Mouse (Mus musculus) liver, embryonic 11.5 days (tissue): ENCODE measurements around the gene Maml2. TPM values are rescaled to one million over a fixed set of nuclear protein-coding genes. Genes with fewer than 3 reads are reported as not detected.
A peak's percentile ranks its signal among the peaks of the same experiment; 100 is the strongest.

Source experiments
- ATAC-seq: fragments of 200-750 bp; cut with Nextera tagmentation; replicated peaks from 2 replicates; pipeline ENCODE4 v1.8.0; 2017; ENCODE audit warnings: moderate number of reproducible peaks, mild to moderate bottlenecking, moderate TSS enrichment, moderate library complexity; ENCODE audit not compliant: low FRiP score
- DNase-seq: peaks from one replicate; pipeline ENCODE4 v3.0.0-alpha.2; 2017; ENCODE audit warnings: low spot score
- H3K27ac ChIP-seq: fragments of 300-500 bp; sonication (generic); 2 replicates; pipeline ENCODE4 v1.5.1; 2014; ENCODE audit warnings: mild to moderate bottlenecking, low read depth, low read length, control low read depth
- H3K27me3 ChIP-seq: fragments of 300-500 bp; sonication (generic); replicated peaks from 2 replicates; pipeline ENCODE4 v1.6.1; 2014; ENCODE audit warnings: low read length, mixed read lengths; ENCODE audit not compliant: control insufficient read depth, insufficient read depth
- H3K36me3 ChIP-seq: fragments of 300-500 bp; sonication (generic); 2 replicates; pipeline ENCODE4 v1.6.1; 2014; ENCODE audit warnings: mild to moderate bottlenecking, low read length, moderate library complexity, mixed read lengths; ENCODE audit not compliant: control insufficient read depth, insufficient read depth
- H3K4me1 ChIP-seq: fragments of 300-500 bp; sonication (generic); replicated peaks from 2 replicates; pipeline ENCODE4 v1.6.1; 2014; ENCODE audit warnings: low read length, mixed read lengths; ENCODE audit not compliant: control insufficient read depth, insufficient read depth
- H3K4me2 ChIP-seq: fragments of 300-500 bp; sonication (generic); 2 replicates; pipeline ENCODE4 v1.6.1; 2014; ENCODE audit warnings: mild to moderate bottlenecking, control low read depth, moderate library complexity
- H3K4me3 ChIP-seq: fragments of 300-500 bp; sonication (generic); 2 replicates; pipeline ENCODE4 v1.5.1; 2014; ENCODE audit warnings: low read depth, low read length, control low read depth
- H3K9ac ChIP-seq: fragments of 300-500 bp; sonication (generic); 2 replicates; pipeline ENCODE4 v1.6.1; 2014; ENCODE audit warnings: low read depth, low read length, control low read depth
- H3K9me3 ChIP-seq: fragments of 300-500 bp; sonication (generic); 2 replicates; pipeline ENCODE4 v1.6.1; 2016; ENCODE audit warnings: low read length, inconsistent platforms, mixed read lengths; ENCODE audit not compliant: control insufficient read depth
- WGBS: fragments of 180-500 bp; shearing (Covaris S2); extraction: QIAGEN DNeasy Blood & Tissue Kit; methylation state at CpG from one replicate; pipeline ENCODE4 v1.1.7; 2014; 5-methylcytosine and 5-hydroxymethylcytosine counted together
- polyA plus RNA-seq: library from polyadenylated mRNA; unstranded; fragments of >200 nt; fragmentation: Nextera tagmentation; extraction: Ambion mirVana; gene quantifications from 2 replicates; pipeline ENCODE4 v1.2.1, GENCODE M21; 2014

Maml2 gene
- 2.6 and 3.4 TPM in 2 replicates for polyA plus RNA-seq

DNA sequence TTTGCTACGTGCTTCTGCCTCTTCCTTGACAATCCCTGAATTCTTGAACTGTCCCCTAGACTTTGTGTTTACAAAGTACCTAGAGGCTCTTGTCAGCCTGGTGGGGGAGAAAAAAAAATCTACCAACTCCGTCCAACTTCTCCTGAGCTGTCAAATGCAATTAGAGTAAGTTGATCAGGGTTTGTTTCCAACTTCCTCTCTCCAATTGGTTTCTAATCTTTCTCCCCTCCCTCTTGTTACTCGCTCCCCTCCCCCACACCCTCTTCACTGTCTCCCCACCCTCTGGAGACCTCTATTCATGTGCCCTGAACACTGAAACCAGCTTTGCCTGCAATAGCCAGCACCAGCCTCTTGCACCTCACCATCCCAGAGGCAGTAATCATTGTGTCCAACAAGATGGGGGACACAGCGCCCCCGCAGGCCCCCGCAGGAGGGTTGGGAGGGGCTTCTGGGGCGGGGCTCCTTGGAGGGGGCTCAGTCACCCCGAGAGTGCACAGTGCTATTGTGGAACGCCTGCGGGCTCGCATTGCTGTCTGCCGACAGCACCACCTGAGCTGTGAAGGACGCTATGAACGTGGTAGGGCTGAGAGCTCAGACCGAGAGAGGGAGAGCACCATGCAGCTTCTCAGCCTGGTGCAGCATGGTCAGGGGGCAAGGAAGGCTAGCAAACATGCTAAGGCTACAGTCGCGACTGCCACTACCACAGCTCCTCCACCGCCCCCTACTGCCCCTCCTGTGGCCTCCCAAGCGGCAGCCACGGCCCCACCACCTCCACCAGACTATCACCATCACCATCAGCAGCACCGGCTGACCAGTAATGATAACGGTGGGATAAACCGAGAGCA lies at the start of gene Maml2:
TSS of gene Maml2 (plus strand) at position 290 of the 845 bp plus-strand sequence.
- WGBS = 2% methylated on average over 23 of the region's 23 CpGs
- H3K9me3 ChIP-seq = no peaks in the 10 kb centered on the region
- H3K27me3 ChIP-seq = no peaks in the 10 kb centered on the region
- ATAC-seq = peak; percentile 69
- DNase-seq = peak; percentile 69
- H3K4me3 ChIP-seq = peak within 1 kb of the TSS; percentile 67
- peak within 1 kb of the TSS; percentile 58 for H3K27ac ChIP-seq
- peak within 1 kb of the TSS; percentile 99 for H3K4me2 ChIP-seq
- peak within 1 kb of the TSS; percentile 66 for H3K9ac ChIP-seq
- no peaks in the 10 kb centered on the region for H3K36me3 ChIP-seq
- peaks cover 18% of the 10 kb centered on the region for H3K4me1 ChIP-seq

DNA sequence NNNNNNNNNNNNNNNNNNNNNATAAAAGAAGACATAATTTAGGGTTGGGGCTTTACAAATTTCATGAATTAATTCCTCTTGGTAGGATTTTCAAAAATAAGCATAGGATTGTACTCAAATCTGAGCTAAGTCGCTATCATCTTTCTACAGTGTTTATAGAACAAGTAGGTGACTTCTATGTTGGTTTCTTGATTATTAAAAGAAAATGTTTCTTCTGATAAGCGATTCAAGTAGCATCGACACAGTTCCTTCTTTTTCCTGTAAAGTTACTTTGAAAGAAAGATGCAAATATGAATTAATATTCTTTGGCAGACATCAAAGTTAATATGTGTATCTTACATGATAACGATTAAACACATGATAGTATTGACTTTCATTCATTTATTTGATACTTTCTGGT lies 49.7 kb upstream of the Maml2 start:
- Histone ChIP-seq H3K9me3 (no peaks in the 10 kb centered on the region), H3K9ac (no peak overlapping the region), H3K4me1 (peaks cover 11% of the 10 kb centered on the region; the same call in 1 of the 2 replicates), H3K4me2 (peak overlapping the region; percentile 77), H3K27me3 (no peaks in the 10 kb centered on the region), H3K27ac (no peak overlapping the region), H3K36me3 (no peaks in the 10 kb centered on the region), H3K4me3 (peak overlapping the region; percentile 74; the same call in 1 of the 2 replicates)
- ATAC-seq = no peak
- 87% methylated on average over 4 of the region's 4 CpGs for WGBS
- DNase-seq = no peak

DNA sequence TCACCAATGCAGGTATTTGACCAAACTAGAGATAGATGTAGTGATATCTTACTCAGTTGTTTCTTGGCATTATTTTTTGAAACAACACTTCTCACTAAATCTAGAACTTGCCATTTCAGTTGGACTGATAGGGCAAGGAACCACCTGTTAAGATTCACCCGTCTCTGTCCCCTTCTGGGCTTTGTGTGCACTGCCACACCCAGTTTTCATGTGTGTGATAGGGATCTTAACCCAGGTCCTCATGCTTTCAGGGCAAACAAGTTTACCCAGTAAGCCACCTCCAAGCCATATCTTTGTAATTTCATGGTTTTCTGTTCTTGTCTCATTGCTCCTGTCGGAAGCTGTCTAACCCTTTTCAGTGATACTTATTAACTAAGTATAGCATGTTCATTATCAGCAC lies 46.5 kb upstream of the Maml2 start:
- Histone ChIP-seq H3K27ac (no peak overlapping the region), H3K36me3 (no peaks in the 10 kb centered on the region), H3K27me3 (no peaks in the 10 kb centered on the region), H3K4me1 (no peaks in the 10 kb centered on the region; the same call in 1 of the 2 replicates), H3K9ac (no peak overlapping the region), H3K4me2 (no peak overlapping the region), H3K9me3 (no peaks in the 10 kb centered on the region), H3K4me3 (no peak overlapping the region)
- 60% methylated on average over 2 of the region's 2 CpGs for WGBS
- DNase-seq (no peak), ATAC-seq (no peak)

DNA sequence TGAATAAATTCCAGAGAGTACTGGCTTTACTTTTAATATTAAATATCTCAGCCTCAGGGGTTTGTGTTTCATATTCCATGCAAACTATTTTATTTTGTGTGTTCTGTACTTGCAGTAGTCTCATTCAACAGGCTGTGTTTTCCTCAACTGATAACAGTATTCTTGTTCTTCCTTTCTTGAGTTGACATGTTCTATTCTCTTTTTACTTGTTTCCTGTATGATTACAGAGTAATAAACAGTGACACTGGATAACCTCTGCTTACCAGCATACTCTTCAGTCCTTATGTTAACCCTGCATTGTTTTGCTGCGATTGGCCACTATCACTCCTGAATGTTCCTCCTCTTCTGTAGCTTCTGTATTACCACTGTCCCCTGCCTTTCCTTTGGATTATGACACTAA lies 41.0 kb upstream of the Maml2 start:
- WGBS = 91% methylated on average over 1 of the region's 1 CpGs
- no peak for DNase-seq

DNA sequence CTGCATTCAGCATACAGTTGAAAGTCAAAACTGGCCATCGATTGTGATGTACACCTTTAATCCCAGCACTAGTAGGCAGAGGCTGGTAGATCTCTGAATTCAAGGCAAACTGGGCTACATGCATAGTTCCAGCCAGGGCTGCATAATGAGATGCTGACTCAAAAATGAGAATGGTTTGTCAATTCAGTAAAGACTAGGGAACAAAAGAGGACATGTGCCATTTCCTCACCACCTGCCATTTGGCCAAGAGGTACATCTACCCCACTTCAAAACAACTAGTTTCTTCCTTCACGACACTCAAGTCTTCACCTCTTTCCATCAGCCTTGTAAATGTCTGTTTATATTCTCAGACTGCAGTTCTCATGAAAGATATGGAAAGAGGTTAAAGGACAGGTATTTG lies 39.6 kb upstream of the Maml2 start:
- Histone ChIP-seq H3K27ac (no peak overlapping the region), H3K9ac (no peak overlapping the region), H3K4me3 (no peak overlapping the region), H3K27me3 (no peaks in the 10 kb centered on the region), H3K4me1 (no peaks in the 10 kb centered on the region), H3K4me2 (no peak overlapping the region), H3K36me3 (no peaks in the 10 kb centered on the region), H3K9me3 (no peaks in the 10 kb centered on the region)
- ATAC-seq (no peak), DNase-seq (no peak)
- 88% methylated on average over 2 of the region's 2 CpGs for WGBS

More for the DNA sequence above, 41.0 kb upstream of the Maml2 start:
- no peak for ATAC-seq
- Histone ChIP-seq H3K4me2 (no peak overlapping the region), H3K4me1 (no peaks in the 10 kb centered on the region), H3K9ac (no peak overlapping the region), H3K27ac (no peak overlapping the region), H3K36me3 (no peaks in the 10 kb centered on the region), H3K4me3 (no peak overlapping the region), H3K27me3 (no peaks in the 10 kb centered on the region), H3K9me3 (no peaks in the 10 kb centered on the region)

DNA sequence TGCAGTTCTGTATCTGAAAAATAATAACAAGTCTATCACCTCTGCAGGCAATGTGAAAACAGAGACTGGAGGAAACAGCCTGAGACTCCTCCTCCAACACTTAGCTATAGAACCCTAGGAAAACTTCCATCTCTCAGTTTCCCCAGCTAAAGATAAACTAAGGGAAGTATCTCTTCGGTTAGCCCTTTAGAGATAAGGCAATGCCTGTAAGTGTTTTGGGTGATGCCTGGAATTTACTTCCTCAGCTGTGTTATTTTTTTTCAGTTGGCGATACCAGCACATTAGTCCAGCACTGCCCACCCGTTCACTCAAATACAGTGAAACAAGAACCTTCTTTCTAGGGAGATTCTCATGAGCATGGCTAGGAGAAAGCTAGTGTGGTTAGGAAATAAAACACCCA lies 36.8 kb upstream of the Maml2 start:
- no peaks in the 10 kb centered on the region for H3K9me3 ChIP-seq
- H3K4me2 ChIP-seq = no peak overlapping the region

DNA sequence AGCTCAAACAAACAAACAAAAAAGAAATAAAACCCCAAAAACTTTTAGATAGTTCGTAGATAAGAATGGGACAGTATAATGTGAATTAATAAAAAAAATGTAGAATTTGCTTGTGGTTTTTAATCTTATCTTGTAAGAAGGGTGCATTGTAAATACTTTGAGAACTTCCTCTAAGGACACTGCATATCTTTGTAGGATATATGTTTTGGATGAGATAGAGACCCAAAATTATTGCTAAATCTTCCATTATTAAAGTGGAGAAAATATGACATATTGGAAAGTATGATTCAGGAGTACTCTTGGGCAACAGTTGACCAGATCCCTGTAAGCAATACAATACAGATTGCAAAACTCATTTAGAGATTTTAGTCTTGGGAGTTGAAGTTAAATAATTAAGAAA lies 24.5 kb upstream of the Maml2 start:
- no peaks in the 10 kb centered on the region for H3K27me3 ChIP-seq
- H3K36me3 ChIP-seq = no peaks in the 10 kb centered on the region
- H3K27ac ChIP-seq = no peak overlapping the region
- WGBS = 95% methylated on average over 1 of the region's 1 CpGs
- H3K4me3 ChIP-seq = no peak overlapping the region
- ATAC-seq (no peak), DNase-seq (no peak)
- H3K9ac ChIP-seq = no peak overlapping the region
- H3K9me3 ChIP-seq = no peaks in the 10 kb centered on the region
- H3K4me2 ChIP-seq = no peak overlapping the region
- no peaks in the 10 kb centered on the region for H3K4me1 ChIP-seq

More for the DNA sequence above, 36.8 kb upstream of the Maml2 start:
- Histone ChIP-seq H3K27ac (no peak overlapping the region), H3K9ac (no peak overlapping the region), H3K27me3 (no peaks in the 10 kb centered on the region), H3K36me3 (no peaks in the 10 kb centered on the region), H3K4me3 (no peak overlapping the region), H3K4me1 (no peaks in the 10 kb centered on the region)
- no peak for DNase-seq
- WGBS = 35% methylated on average over 3 of the region's 3 CpGs
- no peak for ATAC-seq

DNA sequence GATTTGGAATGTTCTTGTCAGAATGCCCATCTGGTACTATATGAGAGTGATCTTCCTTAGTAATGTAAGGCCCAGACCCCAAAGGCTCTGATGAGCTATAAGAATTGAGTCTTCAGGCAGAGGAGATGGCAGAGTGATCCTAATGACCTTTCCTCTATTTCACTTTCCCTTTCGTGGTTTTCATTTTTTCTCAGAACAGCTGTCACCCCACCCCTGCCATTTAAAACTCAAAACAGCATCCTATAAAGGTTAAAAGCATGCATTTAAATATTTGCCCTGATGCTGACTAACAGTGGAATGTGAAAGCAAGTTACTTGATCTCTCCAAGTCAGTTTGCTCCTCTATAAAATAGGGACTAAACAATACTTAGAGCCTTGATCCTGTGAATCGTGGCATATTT lies 10.3 kb upstream of the Maml2 start:
- ATAC-seq = no peak
- WGBS = 77% methylated on average over 2 of the region's 2 CpGs
- H3K9me3 ChIP-seq = no peaks in the 10 kb centered on the region

More for the DNA sequence above, 10.3 kb upstream of the Maml2 start:
- Histone ChIP-seq H3K4me3 (no peak overlapping the region), H3K4me2 (no peak overlapping the region), H3K36me3 (no peaks in the 10 kb centered on the region), H3K9ac (no peak overlapping the region), H3K4me1 (no peaks in the 10 kb centered on the region), H3K27ac (no peak overlapping the region), H3K27me3 (no peaks in the 10 kb centered on the region)
- DNase-seq = no peak
